Comparison of ENCODE assay signal across 7 mouse cellular contexts in the genomic region with DNA sequence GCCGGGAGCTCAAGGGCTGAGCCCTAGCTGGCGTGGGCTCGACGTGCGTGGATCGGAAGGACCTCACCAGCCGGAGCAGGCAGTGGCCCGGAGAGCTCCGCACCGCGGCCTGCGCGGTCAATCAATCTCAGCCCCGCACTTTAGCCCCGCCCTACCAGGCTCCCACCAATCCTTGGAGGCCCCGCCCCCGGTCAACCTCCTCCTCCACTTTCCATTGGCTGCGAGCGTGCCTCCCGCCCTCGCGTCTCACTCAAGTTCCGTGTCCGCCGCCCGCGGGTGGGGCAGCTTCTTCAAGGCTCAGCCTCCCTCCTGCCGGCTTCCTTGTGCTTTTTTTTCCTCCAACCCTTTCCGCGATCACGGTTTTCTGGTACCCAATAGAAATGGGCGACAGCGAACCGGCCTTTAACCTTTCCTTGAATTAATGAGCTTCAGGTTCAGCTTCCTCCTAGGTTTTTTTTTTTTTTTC. TPM values are rescaled to one million over a fixed set of nuclear protein-coding genes. Genes with fewer than 3 reads are reported as not detected.
A peak's percentile ranks its signal among the peaks of the same experiment; 100 is the strongest.
DNase-seq lines count a peak whose midpoint lies in the region; ATAC-seq and TF ChIP-seq lines count a peak whose summit lies in the region.

No protein-coding gene starts in this region.

- under 1% methylated on average over 34 of the region's 34 CpGs for WGBS in embryonic facial prominence, embryonic 10.5 days
- under 1% methylated on average over 34 of the region's 34 CpGs for WGBS in kidney, adult 2 months
- under 1% methylated on average over 33 of the region's 34 CpGs for WGBS in limb, embryonic 11.5 days
- under 1% methylated on average over 34 of the region's 34 CpGs for WGBS in midbrain, embryonic 13.5 days
- 1% methylated on average over 32 of the region's 34 CpGs for WGBS in small intestine, adult 2 months

- DNase-seq in adrenal gland, postnatal 14 days = peak; percentile 100
- peak; percentile 99 for DNase-seq in embryonic facial prominence, embryonic 10.5 days (ENCODE audit: low spot score)
- DNase-seq in heart, adult 18-20 months = peak; percentile 99 to 100
- peak; percentile 100 for DNase-seq in kidney, adult 2 months
- peak; percentile 99 for DNase-seq in limb, embryonic 11.5 days (ENCODE audit: low spot score)

- TF ChIP-seq POLR2A in kidney, adult 2 months (IDR thresholded peaks at IDR 0.05; ENCODE audit: low read depth, low read length) = peak; percentile 89
- TF ChIP-seq POLR2A in small intestine, adult 2 months (IDR thresholded peaks at IDR 0.05; ENCODE audit: low read depth, low read length) = peak; percentile 97

- peak overlapping the region; percentile 96 for H3K27ac ChIP-seq in embryonic facial prominence, embryonic 10.5 days (replicated peaks)
- H3K27ac ChIP-seq in kidney, adult 2 months (ENCODE audit: insufficient read depth, low read depth, low read length) = peak overlapping the region; percentile 94
- peak overlapping the region; percentile 86 for H3K27ac ChIP-seq in limb, embryonic 11.5 days (replicated peaks; ENCODE audit: low read depth, low read length)
- H3K27ac ChIP-seq in midbrain, embryonic 13.5 days = peak overlapping the region; percentile 97
- peak overlapping the region; percentile 99 for H3K27ac ChIP-seq in small intestine, adult 2 months (ENCODE audit: insufficient read depth, low read depth, low read length)

- H3K36me3 ChIP-seq in embryonic facial prominence, embryonic 10.5 days (replicated peaks) = no peaks in the 10 kb centered on the region
- no peaks in the 10 kb centered on the region for H3K36me3 ChIP-seq in kidney, adult 2 months (ENCODE audit: control insufficient read depth, insufficient read depth, low read length)
- H3K36me3 ChIP-seq in limb, embryonic 11.5 days (ENCODE audit: control insufficient read depth, insufficient read depth, low read length) = no peaks in the 10 kb centered on the region
- H3K36me3 ChIP-seq in midbrain, embryonic 13.5 days = no peaks in the 10 kb centered on the region
- no peaks in the 10 kb centered on the region for H3K36me3 ChIP-seq in small intestine, adult 2 months (ENCODE audit: control insufficient read depth, insufficient read depth, low read length)

- H3K4me1 ChIP-seq in embryonic facial prominence, embryonic 10.5 days = peaks cover 53% of the 10 kb centered on the region
- peaks cover 12% of the 10 kb centered on the region for H3K4me1 ChIP-seq in kidney, adult 2 months (ENCODE audit: control insufficient read depth, insufficient read depth, low read length)
- H3K4me1 ChIP-seq in limb, embryonic 11.5 days (ENCODE audit: control insufficient read depth, insufficient read depth, low read length) = peaks cover 11% of the 10 kb centered on the region; the same call in 1 of the 2 replicates
- peaks cover 62% of the 10 kb centered on the region for H3K4me1 ChIP-seq in midbrain, embryonic 13.5 days (replicated peaks)
- peaks cover 2% of the 10 kb centered on the region for H3K4me1 ChIP-seq in small intestine, adult 2 months (ENCODE audit: control insufficient read depth, insufficient read depth, insufficient read length, low read length)

- peak; percentile 87 for ATAC-seq in limb, embryonic 11.5 days (ENCODE audit: insufficient number of reproducible peaks, low FRiP score, low TSS enrichment, low read depth)
- ATAC-seq in midbrain, embryonic 13.5 days = peak; percentile 91

- peak overlapping the region; percentile 83 for H3K4me2 ChIP-seq in limb, embryonic 11.5 days (ENCODE audit: low read depth, severe bottlenecking)
- H3K4me2 ChIP-seq in midbrain, embryonic 13.5 days (replicated peaks) = peak overlapping the region; percentile 82

- H3K4me3 ChIP-seq in embryonic facial prominence, embryonic 10.5 days = peak overlapping the region; percentile 95
- H3K4me3 ChIP-seq in kidney, adult 2 months (ENCODE audit: insufficient read depth, low read depth, low read length) = peak overlapping the region; percentile 99
- peak overlapping the region; percentile 95 for H3K4me3 ChIP-seq in limb, embryonic 11.5 days (ENCODE audit: low read depth, low read length)
- peak overlapping the region; percentile 98 for H3K4me3 ChIP-seq in midbrain, embryonic 13.5 days (replicated peaks)
- H3K4me3 ChIP-seq in small intestine, adult 2 months (ENCODE audit: low read depth, low read length) = peak overlapping the region; percentile 90

- peaks cover 24% of the 10 kb centered on the region for H3K27me3 ChIP-seq in embryonic facial prominence, embryonic 10.5 days (replicated peaks; ENCODE audit: low read depth, poor library complexity, severe bottlenecking)
- no peaks in the 10 kb centered on the region for H3K27me3 ChIP-seq in kidney, adult 2 months (replicated peaks; ENCODE audit: control insufficient read depth, insufficient read depth, low read length)
- H3K27me3 ChIP-seq in limb, embryonic 11.5 days (ENCODE audit: control insufficient read depth, insufficient read depth, low read length) = 0 out of 2 replicates have a peak, but pooled peaks cover 5% of the 10 kb centered on the region
- no peaks in the 10 kb centered on the region for H3K27me3 ChIP-seq in midbrain, embryonic 13.5 days
- H3K27me3 ChIP-seq in small intestine, adult 2 months (ENCODE audit: control insufficient read depth, insufficient read depth, low read length) = no peaks in the 10 kb centered on the region

- H3K9me3 ChIP-seq in embryonic facial prominence, embryonic 10.5 days = no peaks in the 10 kb centered on the region; the same call in 1 of the 2 replicates
- no peaks in the 10 kb centered on the region for H3K9me3 ChIP-seq in limb, embryonic 11.5 days (ENCODE audit: control insufficient read depth, low read length)
- no peaks in the 10 kb centered on the region for H3K9me3 ChIP-seq in midbrain, embryonic 13.5 days

- peak overlapping the region; percentile 92 for H3K9ac ChIP-seq in limb, embryonic 11.5 days (ENCODE audit: low read length)
- H3K9ac ChIP-seq in midbrain, embryonic 13.5 days (replicated peaks) = peak overlapping the region; percentile 99

- no peak for TF ChIP-seq CTCF in kidney, adult 2 months (conservative IDR thresholded peaks at IDR 0.05; ENCODE audit: insufficient read depth, insufficient read length, low read depth, low read length)
- no peak for TF ChIP-seq CTCF in small intestine, adult 2 months (IDR thresholded peaks at IDR 0.05; ENCODE audit: extremely low read depth, insufficient read length, insufficient replicate concordance, low read depth, low read length)

RNA-seq across cellular contexts. Expression of a gene that starts 4.4 kb away (rescaled TPM):
- 16.3 and 19.2 TPM in 2 replicates for total RNA-seq in adrenal gland, postnatal 14 days (2021)
- polyA plus RNA-seq in embryonic facial prominence, embryonic 10.5 days (2016; fragmentation: Nextera tagmentation; extraction: Ambion mirVana) = 17.3 and 18.1 TPM in 2 replicates
- total RNA-seq in heart, adult 18-20 months (2021) = 10 to 100 TPM; 21.3 to 26.4 TPM
- 13.8 and 16.2 TPM in 2 replicates for polyA plus RNA-seq in kidney, adult 2 months (2012; rRNA removed)
- polyA plus RNA-seq in limb, embryonic 11.5 days (2014; fragmentation: Nextera tagmentation; extraction: Ambion mirVana) = 19.4 and 21.8 TPM in 2 replicates
- polyA plus RNA-seq in midbrain, embryonic 13.5 days (2015; fragmentation: Nextera tagmentation; extraction: Ambion mirVana) = 72.4 and 79.8 TPM in 2 replicates
- 76.1 and 97.5 TPM in 2 replicates for polyA plus RNA-seq in small intestine, adult 2 months (2012; rRNA removed)

Comparison
In these comparisons a context has a peak if more than half of its experiments do, and no peak if none do; other contexts are left out.
1. Peak in every context shown above with its lines: DNase-seq, ATAC-seq, H3K4me3 ChIP-seq and H3K27ac ChIP-seq.